Mouse (Mus musculus) left cerebral cortex, adult 11 months (tissue): ENCODE measurements around the gene Rps29.

ENCODE experiments used
- DNase-seq: peaks from one replicate; pipeline ENCODE4 v3.0.0; 2022; ENCODE audit warnings: low spot score

Rps29 gene

DNA sequence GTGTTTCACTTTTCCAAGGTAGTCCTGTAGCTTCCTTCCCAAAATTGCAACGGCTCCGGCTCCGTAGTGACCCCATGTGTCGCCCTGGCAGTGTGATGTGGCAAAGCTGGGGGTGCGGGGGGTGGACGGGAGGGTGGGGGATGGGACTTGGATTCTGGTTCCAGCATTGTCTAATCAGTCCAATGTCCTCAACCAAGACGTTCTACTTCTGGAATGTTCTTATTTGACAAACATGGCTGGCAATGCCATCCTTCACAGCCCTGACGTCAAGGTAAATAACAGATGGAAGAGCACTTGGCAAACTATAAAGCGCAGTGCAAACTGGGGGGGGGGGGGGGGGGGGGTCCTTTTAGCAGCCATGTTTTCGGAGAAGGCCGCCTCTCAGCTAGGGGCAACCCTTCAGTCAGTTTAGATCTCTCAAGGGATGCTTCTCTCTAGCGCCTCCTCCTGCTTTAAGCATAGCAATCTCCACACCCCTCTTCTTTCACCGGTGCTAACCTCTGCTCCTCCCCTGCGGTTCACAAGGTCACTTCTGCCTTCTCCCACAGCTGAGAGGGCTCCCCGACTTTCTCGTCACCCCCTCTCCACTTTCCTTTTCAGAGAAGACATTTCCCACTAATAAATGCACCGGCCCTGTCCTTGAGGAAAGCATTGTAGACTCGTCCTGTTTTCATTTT, 29.2 kb downstream of the Rps29 start:
- DNase-seq, result no peak

DNA sequence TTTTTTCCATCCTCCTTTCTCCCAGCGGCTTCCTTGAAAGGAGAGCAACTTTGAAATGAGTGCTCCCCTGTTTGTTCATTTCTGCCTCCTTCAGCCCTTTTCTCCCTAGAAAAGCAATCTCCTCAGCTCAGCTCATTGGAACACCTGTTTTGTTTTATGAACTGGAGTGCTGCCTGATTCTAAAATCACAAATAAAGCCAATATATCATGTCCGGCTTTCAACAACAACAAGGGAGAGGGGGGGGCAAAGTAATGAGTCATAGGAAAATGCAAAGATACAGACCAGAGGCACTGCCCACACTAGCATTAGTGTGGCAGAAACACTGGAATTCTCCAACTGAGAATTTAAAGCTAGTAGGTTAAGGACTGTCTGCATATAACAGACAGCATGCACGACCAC, 31.4 kb downstream of the Rps29 start:
- no peak for DNase-seq

DNA sequence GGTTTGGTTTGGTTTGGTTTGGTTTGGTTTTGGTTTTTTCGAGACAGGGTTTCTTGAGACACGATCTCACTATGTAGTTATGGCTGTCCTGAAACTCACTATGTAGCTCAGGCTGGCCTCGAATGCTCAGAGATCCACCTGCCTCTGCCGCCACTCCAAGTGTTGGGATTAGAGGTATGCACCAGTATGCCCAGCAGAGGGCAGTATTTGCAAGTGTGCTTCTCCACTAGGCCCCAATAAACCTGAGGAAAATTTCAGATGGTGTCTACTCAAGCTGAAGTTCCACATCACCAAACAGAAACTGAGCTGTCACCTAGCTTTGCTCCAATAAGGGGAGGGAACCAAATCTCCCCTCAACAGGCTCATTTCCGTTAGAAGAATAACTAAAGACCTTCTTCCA, 31.8 kb downstream of the Rps29 start:
- DNase-seq, result no peak

DNA sequence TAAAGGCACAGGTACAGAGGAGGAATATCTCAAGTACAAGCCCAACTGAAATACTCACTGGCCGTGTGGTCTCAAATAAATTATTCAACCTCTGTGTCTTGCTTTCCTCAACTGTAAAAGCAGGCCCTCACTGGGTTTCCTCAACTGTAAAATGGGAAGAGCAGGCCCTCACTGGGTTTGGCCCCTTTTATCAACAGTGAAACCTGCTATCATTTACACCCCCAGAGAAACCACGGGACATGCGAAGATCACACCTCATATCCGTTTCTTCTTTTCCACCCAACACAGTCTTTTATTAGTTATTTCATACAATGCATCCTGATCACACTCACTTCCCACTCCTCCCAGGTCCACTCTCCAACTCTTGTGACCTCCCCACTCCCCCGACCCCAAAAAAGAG, 33.9 kb downstream of the Rps29 start:
- DNase-seq, result no peak

DNA sequence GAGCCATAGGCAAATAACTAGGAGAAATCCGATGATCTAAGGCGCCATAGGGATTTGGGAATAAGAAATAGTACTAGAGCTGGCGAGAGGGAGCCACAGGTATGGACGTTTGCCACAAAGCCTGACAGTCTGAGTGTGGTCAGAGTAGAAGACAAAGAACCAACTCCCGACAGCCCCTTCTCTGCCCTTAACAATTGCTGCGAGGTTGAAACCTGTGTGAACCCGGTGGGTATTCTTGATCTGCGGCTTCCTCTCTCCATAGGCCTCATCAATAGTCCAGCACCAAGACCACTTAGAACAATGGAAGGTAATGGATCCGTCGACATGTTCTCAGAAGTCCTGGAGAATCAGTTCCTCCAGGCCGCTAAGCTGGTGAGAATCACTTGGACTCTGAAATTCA, 36.2 kb downstream of the Rps29 start:
- no peak for DNase-seq

DNA sequence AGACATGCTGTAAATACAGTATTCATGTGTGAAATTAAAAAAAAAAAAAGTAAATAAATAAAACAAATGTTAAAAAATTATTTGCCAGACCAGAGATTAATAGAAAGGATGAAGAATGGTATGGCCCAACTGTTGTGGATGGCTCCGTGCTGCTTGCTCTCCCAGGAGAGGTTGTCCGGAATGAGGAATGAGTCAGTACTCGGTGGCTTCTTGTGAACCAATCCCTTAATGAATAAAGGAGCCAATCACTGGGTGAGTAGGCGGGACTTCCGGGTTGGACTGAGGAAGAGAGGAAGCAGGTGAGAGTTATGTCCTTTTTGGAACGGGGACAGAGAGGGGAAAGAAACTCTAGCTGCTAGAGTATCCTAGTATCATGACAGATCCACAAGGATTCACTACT, 39.1 kb downstream of the Rps29 start:
- no peak for DNase-seq
